Mouse (Mus musculus) kidney, embryonic 14.5 days (tissue): ENCODE measurements around the gene Man1c1. TPM values are rescaled to one million over a fixed set of nuclear protein-coding genes. Genes with fewer than 3 reads are reported as not detected.

Experiments used
- ATAC-seq: fragments of 200-750 bp; cut with Nextera tagmentation; 2 replicates; pipeline ENCODE4 v1.8.0; 2017; ENCODE audit warnings: moderate number of reproducible peaks, mild to moderate bottlenecking, moderate TSS enrichment, moderate library complexity; ENCODE audit not compliant: low FRiP score, low TSS enrichment
- H3K27ac ChIP-seq: fragments of 300-500 bp; sonication (generic); 2 replicates; pipeline ENCODE4 v1.5.1; 2014; ENCODE audit warnings: low read depth, mild to moderate bottlenecking, low read length, moderate library complexity, mixed read lengths
- H3K27me3 ChIP-seq: fragments of 300-500 bp; sonication (generic); 2 replicates; pipeline ENCODE4 v1.6.1; 2014; ENCODE audit warnings: mild to moderate bottlenecking, low read length; ENCODE audit not compliant: control insufficient read depth, insufficient read depth
- H3K36me3 ChIP-seq: fragments of 300-500 bp; sonication (generic); 2 replicates; pipeline ENCODE4 v1.6.1; 2014; ENCODE audit warnings: low read length, mixed read lengths; ENCODE audit not compliant: control insufficient read depth, insufficient read depth
- H3K4me1 ChIP-seq: fragments of 300-500 bp; sonication (generic); 2 replicates; pipeline ENCODE4 v1.6.1; 2014; ENCODE audit warnings: low read length, mixed read lengths; ENCODE audit not compliant: control insufficient read depth, insufficient read depth
- H3K4me2 ChIP-seq: fragments of 300-500 bp; sonication (generic); replicated peaks from 2 replicates; pipeline ENCODE4 v1.6.1; 2014; ENCODE audit warnings: low read depth, mild to moderate bottlenecking, low read length
- H3K4me3 ChIP-seq: fragments of 300-500 bp; sonication (generic); 2 replicates; pipeline ENCODE4 v1.5.1; 2014; ENCODE audit warnings: mild to moderate bottlenecking, low read length
- H3K9ac ChIP-seq: fragments of 300-500 bp; sonication (generic); 2 replicates; pipeline ENCODE4 v1.6.1; 2014; ENCODE audit warnings: low read depth, mild to moderate bottlenecking, low read length, moderate library complexity
- H3K9me3 ChIP-seq: fragments of 300-500 bp; sonication (generic); 2 replicates; pipeline ENCODE4 v1.6.1; 2016; ENCODE audit warnings: low read length; ENCODE audit not compliant: control insufficient read depth
- WGBS: fragments of 180-500 bp; shearing (Covaris S2); extraction: QIAGEN DNeasy Blood & Tissue Kit; methylation state at CpG from one replicate; pipeline ENCODE4 v1.1.7; 2014; 5-methylcytosine and 5-hydroxymethylcytosine counted together
- polyA plus RNA-seq: library from polyadenylated mRNA; unstranded; fragments of >200 nt; fragmentation: Nextera tagmentation; extraction: Ambion mirVana; gene quantifications from 2 replicates; pipeline ENCODE4 v1.2.1, GENCODE M21; 2014

Man1c1 gene
- polyA plus RNA-seq, 1 experiment from 2014 or later: 5.3 TPM

DNA sequence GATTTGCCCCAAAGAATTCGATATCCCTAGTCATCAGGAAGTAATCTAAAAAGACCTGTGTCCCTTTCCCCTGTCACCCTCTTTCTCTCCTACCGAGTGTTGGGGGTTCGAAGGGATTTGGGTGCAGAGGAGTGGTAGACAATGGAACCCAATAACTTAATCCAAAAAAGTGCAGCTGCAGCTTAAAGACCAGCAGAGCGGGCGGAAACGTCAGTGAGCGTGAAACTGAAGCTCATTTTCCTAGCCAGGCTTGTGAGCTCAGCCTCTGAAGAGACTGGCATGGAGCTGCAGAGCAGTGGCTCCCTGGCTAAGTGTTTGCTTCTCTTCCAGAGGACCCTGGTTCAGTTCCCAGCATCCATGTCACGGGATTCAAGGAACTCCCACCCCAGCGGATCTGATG lies 29.3 kb upstream of the Man1c1 start:
- no peak overlapping the region for H3K9ac ChIP-seq
- H3K27ac ChIP-seq: no peak overlapping the region
- H3K27me3 ChIP-seq: no peaks in the 10 kb centered on the region
- 65% methylated on average over 9 of the region's 9 CpGs for WGBS
- H3K4me1 ChIP-seq: peaks cover 20% of the 10 kb centered on the region; the same call in 1 of the 2 replicates
- no peak overlapping the region for H3K4me2 ChIP-seq
- ATAC-seq: no peak
- no peaks in the 10 kb centered on the region for H3K9me3 ChIP-seq
- no peaks in the 10 kb centered on the region for H3K36me3 ChIP-seq
- no peak overlapping the region for H3K4me3 ChIP-seq

DNA sequence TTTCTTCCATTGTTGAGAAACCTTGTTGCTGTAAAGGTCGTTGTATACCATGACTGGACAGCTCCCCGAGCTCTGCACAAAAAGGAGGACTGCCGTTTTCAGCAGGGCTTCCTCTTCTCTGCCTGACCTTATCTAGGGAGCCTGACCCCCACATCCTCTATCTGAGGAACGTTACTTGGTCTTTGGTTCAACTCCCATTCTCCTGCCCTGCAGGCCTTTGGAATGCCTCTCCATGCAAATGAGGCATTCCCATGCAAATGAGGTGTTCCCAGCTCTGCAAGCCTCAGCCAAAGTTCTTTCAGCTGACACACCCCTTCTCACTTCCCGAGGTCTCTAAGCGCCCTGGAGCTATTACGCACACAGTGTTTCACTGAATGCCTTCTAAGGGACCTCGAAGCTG lies 26.0 kb upstream of the Man1c1 start:
- Histone ChIP-seq H3K27me3 (no peaks in the 10 kb centered on the region), H3K4me3 (no peak overlapping the region), H3K27ac (no peak overlapping the region), H3K9ac (no peak overlapping the region), H3K4me2 (no peak overlapping the region), H3K4me1 (peaks cover 13% of the 10 kb centered on the region), H3K36me3 (no peaks in the 10 kb centered on the region), H3K9me3 (no peaks in the 10 kb centered on the region)
- no peak for ATAC-seq
- 5% methylated on average over 8 of the region's 8 CpGs for WGBS

DNA sequence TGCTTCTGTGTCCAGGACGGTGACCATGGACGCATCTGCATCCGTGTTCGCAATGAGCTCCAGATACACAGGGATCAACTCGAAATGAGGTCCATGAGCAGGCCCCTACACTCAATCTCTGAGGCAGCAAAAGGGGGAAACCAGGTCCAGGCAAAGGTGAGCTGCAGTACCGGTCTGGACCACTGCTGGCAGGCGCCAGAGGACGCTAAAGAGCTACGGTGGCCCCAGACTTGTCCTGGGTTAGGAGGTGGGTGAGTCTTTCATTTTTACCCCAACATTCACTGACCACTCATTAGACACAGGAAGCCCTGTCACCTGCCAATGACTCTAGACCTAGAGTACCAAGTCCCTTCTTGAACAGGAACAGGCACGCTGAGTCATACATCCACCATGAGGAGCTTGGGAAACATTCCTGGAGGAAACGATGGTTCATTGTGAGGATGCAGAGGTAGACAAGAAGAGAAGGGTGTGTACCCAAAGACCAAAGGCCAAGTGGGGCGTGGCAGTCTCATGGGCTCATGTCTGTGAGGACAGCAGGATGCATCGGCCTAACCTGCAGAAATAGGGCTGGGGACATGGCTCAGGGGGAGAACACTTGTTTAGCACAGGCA lies 21.8 kb upstream of the Man1c1 start:
- H3K27me3 ChIP-seq: no peaks in the 10 kb centered on the region
- no peak overlapping the region for H3K27ac ChIP-seq
- no peak overlapping the region for H3K9ac ChIP-seq
- no peak overlapping the region for H3K4me3 ChIP-seq
- no peak for ATAC-seq
- no peaks in the 10 kb centered on the region for H3K36me3 ChIP-seq
- no peak overlapping the region for H3K4me2 ChIP-seq
- no peaks in the 10 kb centered on the region for H3K9me3 ChIP-seq
- peaks cover 7% of the 10 kb centered on the region for H3K4me1 ChIP-seq
- WGBS: 74% methylated on average over 13 of the region's 13 CpGs

DNA sequence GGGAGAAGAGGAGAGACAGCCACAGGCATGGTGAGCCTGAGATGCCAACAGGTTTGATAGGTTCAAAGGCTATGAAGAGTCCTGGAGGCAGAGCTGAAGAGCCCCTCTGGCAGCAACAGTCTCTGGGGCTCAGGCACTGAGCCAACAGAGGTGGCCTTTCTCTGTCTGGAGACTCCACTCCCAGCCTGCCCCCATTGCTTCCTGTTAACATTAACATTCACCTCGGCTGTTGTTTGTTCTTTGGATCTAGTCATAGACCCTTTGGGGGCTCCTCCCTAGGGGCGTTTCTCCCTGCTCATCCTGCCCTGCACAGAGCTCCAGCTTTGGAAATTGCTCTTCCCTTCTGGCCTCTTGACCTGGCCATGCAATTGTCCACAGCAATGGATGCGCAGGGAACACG lies 20.9 kb upstream of the Man1c1 start:
- Histone ChIP-seq H3K27ac (no peak overlapping the region), H3K36me3 (no peaks in the 10 kb centered on the region), H3K27me3 (no peaks in the 10 kb centered on the region), H3K9me3 (no peaks in the 10 kb centered on the region), H3K4me1 (peaks cover 7% of the 10 kb centered on the region), H3K9ac (no peak overlapping the region), H3K4me3 (no peak overlapping the region), H3K4me2 (no peak overlapping the region)
- no peak for ATAC-seq
- WGBS: 42% methylated on average over 4 of the region's 4 CpGs

DNA sequence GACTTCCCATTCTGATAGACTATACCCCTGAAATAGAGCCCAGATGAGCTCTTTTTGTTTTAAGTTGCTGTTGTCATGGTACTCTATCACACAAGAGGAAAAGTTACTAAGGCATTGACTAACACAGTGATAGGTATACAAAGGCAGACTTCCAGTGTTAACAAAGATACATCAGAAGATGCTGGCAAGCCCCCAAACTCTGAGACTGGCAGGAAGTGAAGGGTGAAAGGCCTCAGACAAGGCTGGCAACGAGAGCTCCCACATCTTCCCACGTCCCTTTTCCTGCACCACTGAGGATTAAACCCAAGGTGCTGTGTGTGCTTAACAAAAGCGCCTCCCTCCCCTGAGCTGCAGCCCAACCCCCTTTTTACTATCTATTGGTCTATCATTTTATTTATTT lies 19.2 kb upstream of the Man1c1 start:
- H3K9me3 ChIP-seq: no peaks in the 10 kb centered on the region
- 75% methylated on average over 3 of the region's 3 CpGs for WGBS
- no peak overlapping the region for H3K27ac ChIP-seq

DNA sequence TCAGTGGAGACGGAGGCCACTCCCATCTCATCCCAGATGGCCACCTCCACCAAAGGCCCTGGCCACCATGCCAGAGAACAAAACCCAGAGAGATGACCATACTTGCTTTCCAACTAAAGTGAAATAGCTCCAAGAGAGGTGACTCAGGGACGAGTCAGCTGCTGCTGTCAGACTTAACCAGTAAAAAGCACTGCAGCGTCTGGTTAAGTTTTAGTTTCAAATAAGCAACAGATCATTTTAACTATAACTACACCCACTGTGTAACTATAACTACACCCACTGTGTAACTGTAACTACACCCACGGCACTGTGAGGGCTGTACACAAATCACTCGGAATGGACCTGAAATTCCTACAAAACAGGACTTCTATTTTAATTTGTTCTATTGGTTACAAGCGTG lies 17.0 kb upstream of the Man1c1 start:
- 78% methylated on average over 6 of the region's 6 CpGs for WGBS
- no peak for ATAC-seq
- Histone ChIP-seq H3K4me1 (peaks cover 7% of the 10 kb centered on the region), H3K27me3 (no peaks in the 10 kb centered on the region; the same call in 1 of the 2 replicates), H3K4me2 (no peak overlapping the region), H3K27ac (no peak overlapping the region), H3K4me3 (no peak overlapping the region), H3K9me3 (no peaks in the 10 kb centered on the region), H3K36me3 (no peaks in the 10 kb centered on the region), H3K9ac (no peak overlapping the region)

More for the DNA sequence above, 19.2 kb upstream of the Man1c1 start:
- Histone ChIP-seq H3K36me3 (no peaks in the 10 kb centered on the region), H3K9ac (no peak overlapping the region), H3K4me2 (no peak overlapping the region), H3K27me3 (no peaks in the 10 kb centered on the region), H3K4me1 (peaks cover 7% of the 10 kb centered on the region), H3K4me3 (no peak overlapping the region)
- no peak for ATAC-seq

DNA sequence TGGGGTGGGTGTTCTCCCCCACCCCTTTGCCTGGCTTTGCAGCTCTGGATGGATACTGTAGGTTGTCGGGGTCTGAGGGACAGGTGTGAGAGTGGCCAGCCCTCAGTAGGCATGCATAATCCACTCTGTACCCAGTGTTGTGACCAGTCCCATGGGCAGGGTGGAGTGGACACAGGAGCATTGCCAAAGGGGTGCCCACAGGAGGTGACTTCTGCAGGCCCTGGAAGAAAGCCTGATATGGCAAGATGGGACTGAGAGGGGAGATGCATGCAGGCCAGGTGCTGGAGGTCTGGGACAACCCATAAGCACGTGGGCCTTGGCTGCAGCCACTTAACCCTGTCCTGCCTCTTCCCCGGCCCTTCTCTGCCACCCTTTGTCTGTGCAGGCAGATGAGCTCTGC lies 16.3 kb upstream of the Man1c1 start:
- Histone ChIP-seq H3K27ac (no peak overlapping the region), H3K9ac (no peak overlapping the region), H3K36me3 (no peaks in the 10 kb centered on the region), H3K9me3 (no peaks in the 10 kb centered on the region), H3K27me3 (no peaks in the 10 kb centered on the region; the same call in 1 of the 2 replicates), H3K4me3 (no peak overlapping the region), H3K4me1 (peaks cover 7% of the 10 kb centered on the region), H3K4me2 (no peak overlapping the region)
- ATAC-seq: no peak
- WGBS: 69% methylated on average over 3 of the region's 3 CpGs

DNA sequence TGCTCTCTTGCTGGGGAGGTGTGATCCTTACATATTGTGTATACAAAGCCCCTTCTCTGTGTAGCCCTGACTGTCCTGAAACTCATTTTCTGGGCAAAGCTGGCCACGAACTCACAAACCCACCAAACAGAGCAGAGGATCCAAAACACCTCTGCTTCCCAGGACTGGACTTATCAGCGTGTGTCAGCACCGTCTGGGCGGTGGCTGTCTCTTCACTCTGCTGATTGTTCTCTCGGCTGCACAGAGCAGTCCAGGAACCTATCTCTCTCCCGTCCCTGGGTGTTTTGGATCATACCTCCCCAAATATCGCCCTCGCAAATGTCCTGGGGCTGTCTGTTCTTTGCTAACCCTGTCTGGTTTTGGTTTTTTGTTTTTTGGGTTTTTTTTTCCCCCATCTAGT lies 15.4 kb upstream of the Man1c1 start:
- H3K4me1 ChIP-seq: 0 out of 2 replicates have a peak, but pooled peaks cover 5% of the 10 kb centered on the region
- H3K9ac ChIP-seq: no peak overlapping the region
- H3K36me3 ChIP-seq: no peaks in the 10 kb centered on the region
- 83% methylated on average over 8 of the region's 8 CpGs for WGBS
- no peak overlapping the region for H3K4me2 ChIP-seq
- H3K4me3 ChIP-seq: no peak overlapping the region
- H3K9me3 ChIP-seq: no peaks in the 10 kb centered on the region
- H3K27me3 ChIP-seq: no peaks in the 10 kb centered on the region; the same call in 1 of the 2 replicates
- ATAC-seq: no peak
- no peak overlapping the region for H3K27ac ChIP-seq

DNA sequence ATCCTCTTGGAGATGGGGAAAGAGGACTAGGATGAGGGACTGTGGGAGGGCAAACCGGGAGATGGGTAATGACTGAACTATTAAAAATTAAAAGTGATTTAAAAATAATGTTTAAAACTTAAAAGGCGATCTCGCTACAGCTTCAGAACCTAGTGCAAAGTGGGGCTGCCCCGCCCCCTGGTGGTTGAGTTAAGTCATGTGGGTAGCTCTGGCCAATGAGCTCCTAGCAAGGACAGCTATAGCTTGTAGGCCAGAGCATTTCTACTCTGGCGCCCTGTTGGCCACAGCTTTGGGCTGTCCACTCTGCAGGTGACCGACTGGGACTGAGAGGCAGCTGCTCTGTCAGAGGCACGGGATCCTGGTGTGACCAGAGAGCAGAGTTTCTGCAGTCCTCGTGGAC lies 9.8 kb upstream of the Man1c1 start:
- H3K4me1 ChIP-seq: no peaks in the 10 kb centered on the region; the same call in 1 of the 2 replicates
- H3K9me3 ChIP-seq: no peaks in the 10 kb centered on the region
- no peak overlapping the region for H3K4me2 ChIP-seq
- no peak overlapping the region for H3K27ac ChIP-seq
- WGBS: 5% methylated on average over 8 of the region's 8 CpGs
- peak; percentile 88 for ATAC-seq
- H3K27me3 ChIP-seq: no peaks in the 10 kb centered on the region; the same call in 1 of the 2 replicates
- no peak overlapping the region for H3K9ac ChIP-seq
- no peak overlapping the region for H3K4me3 ChIP-seq
- no peaks in the 10 kb centered on the region for H3K36me3 ChIP-seq
